Mouse (Mus musculus) limb, embryonic 13.5 days (tissue): Measurements from ENCODE around the gene Zswim9. TPM values are rescaled to one million over a fixed set of nuclear protein-coding genes. Genes with fewer than 3 reads are reported as not detected.
A peak's percentile ranks its signal among the peaks of the same experiment; 100 is the strongest.
"Not testable (repeated sequence)": the region's sequence is repeated elsewhere in the genome, so short reads cannot be mapped to it uniquely, and the experiment has no call there.

Experiments
- ATAC-seq: fragments of 200-750 bp; cut with Nextera tagmentation; 2 replicates; pipeline ENCODE4 v1.8.0; 2017; ENCODE audit warnings: low read depth, moderate number of reproducible peaks, moderate TSS enrichment; ENCODE audit not compliant: low FRiP score
- H3K27ac ChIP-seq: fragments of 300-500 bp; sonication (generic); 2 replicates; pipeline ENCODE4 v1.5.1; 2015; ENCODE audit warnings: inconsistent platforms, mild to moderate bottlenecking, moderate library complexity
- H3K27me3 ChIP-seq: fragments of 300-500 bp; sonication (generic); 2 replicates; pipeline ENCODE4 v1.6.1; 2015; ENCODE audit warnings: mild to moderate bottlenecking, inconsistent platforms
- H3K36me3 ChIP-seq: fragments of 300-500 bp; sonication (generic); 2 replicates; pipeline ENCODE4 v1.6.1; 2015; ENCODE audit warnings: inconsistent platforms, mild to moderate bottlenecking, moderate library complexity
- H3K4me1 ChIP-seq: fragments of 300-500 bp; sonication (generic); 2 replicates; pipeline ENCODE4 v1.6.1; 2015; ENCODE audit warnings: inconsistent platforms
- H3K4me2 ChIP-seq: fragments of 300-500 bp; sonication (generic); replicated peaks from 2 replicates; pipeline ENCODE4 v1.6.1; 2015; ENCODE audit warnings: inconsistent platforms, mild to moderate bottlenecking, moderate library complexity
- H3K4me3 ChIP-seq: fragments of 300-500 bp; sonication (generic); 2 replicates; pipeline ENCODE4 v1.5.1; 2015; ENCODE audit warnings: moderate library complexity, mild to moderate bottlenecking, inconsistent platforms
- H3K9ac ChIP-seq: fragments of 300-500 bp; sonication (generic); 2 replicates; pipeline ENCODE4 v1.6.1; 2015; ENCODE audit warnings: mild to moderate bottlenecking, inconsistent platforms
- H3K9me3 ChIP-seq: fragments of 300-500 bp; sonication (generic); 2 replicates; pipeline ENCODE4 v1.6.1; 2016; ENCODE audit warnings: inconsistent platforms
- WGBS: fragments of 180-500 bp; shearing (Covaris S2); methylation state at CpG from one replicate; pipeline ENCODE4 v1.1.7; 2015; 5-methylcytosine and 5-hydroxymethylcytosine counted together
- polyA plus RNA-seq: library from polyadenylated mRNA; unstranded; fragments of >200 nt; fragmentation: Nextera tagmentation; extraction: Ambion mirVana; gene quantifications from 2 replicates; pipeline ENCODE4 v1.2.1, GENCODE M21; 2015

Gene Zswim9
- polyA plus RNA-seq, 1 experiment from 2014 or later: 16.0 TPM

- no peak overlapping the region for H3K4me3 ChIP-seq
- WGBS: 94% methylated on average over 7 of the region's 7 CpGs
- no peak overlapping the region for H3K27ac ChIP-seq
- no peak overlapping the region for H3K9ac ChIP-seq
- H3K27me3 ChIP-seq: no peaks in the 10 kb centered on the region
- no peak for ATAC-seq
- H3K9me3 ChIP-seq: no peaks in the 10 kb centered on the region
- H3K4me2 ChIP-seq: no peak overlapping the region
- H3K36me3 ChIP-seq: peaks cover 100% of the 10 kb centered on the region
- H3K4me1 ChIP-seq: no peaks in the 10 kb centered on the region
Measured at GRCm38 (mm10) chr7:13295256-13295655, 16.7 kb upstream of the Zswim9 start.

DNA sequence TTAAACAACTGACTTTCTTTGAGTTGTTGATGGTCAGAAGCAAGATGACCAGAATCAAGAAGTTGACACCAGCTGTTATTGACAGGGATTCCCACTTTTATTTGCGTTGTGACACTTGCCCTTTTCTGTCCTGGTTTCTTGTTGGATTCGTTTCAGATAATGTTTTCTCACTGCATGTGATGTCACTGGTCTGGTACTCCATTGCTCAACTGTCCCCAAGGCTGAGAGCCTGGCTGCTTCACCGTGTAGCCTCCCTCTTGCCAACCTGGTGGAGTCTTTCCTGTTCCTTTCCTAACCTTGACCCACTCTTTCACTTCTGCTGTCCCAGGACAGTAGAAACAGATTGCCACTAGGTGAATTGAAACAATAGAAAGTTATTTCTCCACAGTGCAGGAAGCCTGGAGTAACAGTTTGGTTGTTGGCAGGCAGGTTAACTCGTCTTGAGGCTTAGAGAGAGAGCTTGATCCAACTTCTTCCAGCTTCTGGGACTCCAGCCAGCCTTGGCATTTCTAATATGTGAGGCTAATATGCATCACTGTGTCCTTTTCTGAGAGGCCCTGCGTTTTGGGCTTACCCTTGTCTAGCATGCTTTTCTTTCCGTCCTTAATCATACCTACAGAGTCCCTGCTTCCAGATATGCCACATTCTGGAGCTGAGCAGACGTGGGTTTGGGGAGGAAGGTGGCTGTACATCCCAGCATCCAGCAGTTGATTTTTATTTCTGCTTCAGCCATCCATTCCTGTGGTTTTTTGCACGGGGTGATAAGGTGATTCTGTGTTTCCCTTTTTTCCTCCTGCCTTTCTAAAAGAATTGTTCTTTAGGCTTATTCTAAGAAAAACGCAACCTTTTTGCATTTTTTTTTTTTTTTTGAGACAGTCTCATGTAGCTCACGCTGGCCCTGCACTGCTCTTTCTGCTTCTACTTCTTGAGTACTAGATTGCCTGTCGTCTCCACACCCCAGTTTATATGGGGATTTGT, 15.6 kb upstream of the Zswim9 start:
- Histone ChIP-seq H3K9me3 (no peaks in the 10 kb centered on the region), H3K9ac (no peak overlapping the region), H3K4me1 (no peaks in the 10 kb centered on the region), H3K4me3 (no peak overlapping the region), H3K36me3 (peaks cover 100% of the 10 kb centered on the region), H3K27ac (no peak overlapping the region), H3K4me2 (no peak overlapping the region), H3K27me3 (no peaks in the 10 kb centered on the region)
- no peak for ATAC-seq
- WGBS: 88% methylated on average over 11 of the region's 11 CpGs

DNA sequence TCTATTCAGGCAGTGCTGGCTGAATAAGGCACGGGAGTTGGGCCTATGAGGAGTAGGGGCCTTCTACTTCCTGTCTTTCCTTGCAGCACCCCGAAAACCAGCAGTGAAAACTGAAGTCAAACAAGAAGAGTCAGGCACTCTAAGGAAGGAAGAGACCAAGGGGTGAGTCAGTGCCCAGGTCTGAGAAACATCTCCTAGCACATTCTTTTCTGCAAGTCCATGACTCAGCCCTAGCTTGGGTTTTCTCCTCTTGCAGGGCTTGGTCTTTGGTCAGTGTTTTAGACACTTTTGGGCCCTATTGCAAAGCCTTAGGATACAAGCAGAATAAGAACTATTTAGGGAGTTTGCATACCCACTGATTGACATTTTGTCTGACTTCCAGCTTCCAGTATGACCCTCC, 12.8 kb upstream of the Zswim9 start:
- Histone ChIP-seq H3K4me1 (no peaks in the 10 kb centered on the region), H3K4me2 (no peak overlapping the region), H3K27me3 (no peaks in the 10 kb centered on the region), H3K36me3 (peaks cover 92% of the 10 kb centered on the region), H3K9ac (no peak overlapping the region), H3K4me3 (no peak overlapping the region), H3K9me3 (no peaks in the 10 kb centered on the region), H3K27ac (no peak overlapping the region)
- ATAC-seq: no peak
- WGBS: 93% methylated on average over 2 of the region's 2 CpGs

DNA sequence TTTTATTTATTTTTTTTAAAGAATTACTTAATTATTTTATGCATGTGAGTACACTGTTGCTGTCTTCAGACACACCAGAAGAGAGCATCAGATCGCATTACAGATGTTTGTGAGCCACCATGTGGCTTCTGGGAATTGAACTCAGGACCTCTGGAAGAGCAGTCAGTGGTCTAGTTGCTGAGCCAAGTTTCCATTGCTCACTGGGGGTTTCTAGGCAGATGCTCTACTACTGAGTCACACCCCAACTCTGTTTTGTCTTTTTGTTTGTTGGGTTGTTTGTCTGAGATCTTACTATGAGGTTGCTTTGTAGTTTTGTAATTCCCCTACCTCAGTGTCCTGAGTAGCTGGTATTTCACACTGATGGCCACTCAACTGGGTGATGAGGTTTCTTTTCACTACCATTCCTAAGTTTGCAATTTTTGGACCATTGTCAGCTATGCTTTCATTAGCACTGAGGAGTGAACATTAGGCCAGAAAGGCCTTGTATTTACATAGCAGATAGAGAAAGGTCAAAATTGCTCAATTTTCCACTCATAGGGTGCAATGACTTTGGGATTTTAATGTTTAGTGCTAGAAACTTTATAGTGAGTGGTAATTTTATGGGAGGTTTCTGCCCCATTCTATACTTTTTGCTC, 11.6 kb upstream of the Zswim9 start:
- 92% methylated on average over 1 of the region's 1 CpGs for WGBS
- no peaks in the 10 kb centered on the region for H3K9me3 ChIP-seq

GRCm38 (mm10) chr7:13288621-13289020, 10.1 kb upstream of the Zswim9 start:
- no peaks in the 10 kb centered on the region for H3K4me1 ChIP-seq
- no peaks in the 10 kb centered on the region for H3K27me3 ChIP-seq
- H3K27ac ChIP-seq: no peak overlapping the region
- no peak for ATAC-seq
- H3K9me3 ChIP-seq: no peaks in the 10 kb centered on the region
- WGBS: 50% methylated on average over 5 of the region's 5 CpGs
- H3K4me2 ChIP-seq: no peak overlapping the region
- peaks cover 89% of the 10 kb centered on the region for H3K36me3 ChIP-seq
- no peak overlapping the region for H3K9ac ChIP-seq
- no peak overlapping the region for H3K4me3 ChIP-seq

More for the DNA sequence above, 11.6 kb upstream of the Zswim9 start:
- no peak for ATAC-seq
- no peak overlapping the region for H3K4me2 ChIP-seq
- H3K27me3 ChIP-seq: no peaks in the 10 kb centered on the region
- no peaks in the 10 kb centered on the region for H3K4me1 ChIP-seq
- H3K4me3 ChIP-seq: no peak overlapping the region
- H3K27ac ChIP-seq: no peak overlapping the region
- H3K9ac ChIP-seq: no peak overlapping the region
- peaks cover 91% of the 10 kb centered on the region for H3K36me3 ChIP-seq

GRCm38 (mm10) chr7:13278957-13279356, 436 bp upstream of the Zswim9 start:
- H3K4me1 ChIP-seq, H3K9me3 ChIP-seq, H3K27me3 ChIP-seq, H3K27ac ChIP-seq: not testable (repeated sequence)
- peak overlapping the region; percentile 82 for H3K4me2 ChIP-seq
- under 1% methylated on average over 19 of the region's 29 CpGs for WGBS
- peaks cover 63% of the 10 kb centered on the region for H3K36me3 ChIP-seq
- peak; percentile 62 for ATAC-seq
- H3K9ac ChIP-seq: peak overlapping the region; percentile 81
- H3K4me3 ChIP-seq: peak overlapping the region; percentile 65

GRCm38 (mm10) chr7:13277833-13278232, 688 bp downstream of the Zswim9 start:
- ATAC-seq: no peak
- H3K27ac ChIP-seq: no peak overlapping the region

GRCm38 (mm10) chr7:13277081-13277480, 1.4 kb downstream of the Zswim9 start, which contains the start of gene Lig1:
Lig1 (plus strand) TSS chr7:13277283.
- ATAC-seq: no peak
- WGBS: 98% methylated on average over 16 of the region's 16 CpGs
- Histone ChIP-seq H3K9me3 (0 out of 2 replicates have a peak, but pooled peaks cover 7% of the 10 kb centered on the region), H3K27me3 (no peaks in the 10 kb centered on the region), H3K36me3 (peaks cover 58% of the 10 kb centered on the region), H3K27ac (0 out of 2 replicates have a peak within 1 kb of the TSS, but pooled peaks have one; percentile 82), H3K9ac (peak within 1 kb of the TSS; percentile 81), H3K4me1 (peaks cover 5% of the 10 kb centered on the region; the same call in 1 of the 2 replicates), H3K4me2 (peak within 1 kb of the TSS; percentile 82), H3K4me3 (peak within 1 kb of the TSS; percentile 65)

More at GRCm38 (mm10) chr7:13277833-13278232, 688 bp downstream of the Zswim9 start:
- peak overlapping the region; percentile 82 for H3K4me2 ChIP-seq
- WGBS: 32% methylated on average over 2 of the region's 2 CpGs
- peak overlapping the region; percentile 65 for H3K4me3 ChIP-seq
- peaks cover 65% of the 10 kb centered on the region for H3K36me3 ChIP-seq
- no peaks in the 10 kb centered on the region for H3K27me3 ChIP-seq
- H3K4me1 ChIP-seq: peaks cover 5% of the 10 kb centered on the region; the same call in 1 of the 2 replicates
- H3K9me3 ChIP-seq: 0 out of 2 replicates have a peak, but pooled peaks cover 7% of the 10 kb centered on the region
- peak overlapping the region; percentile 81 for H3K9ac ChIP-seq

DNA sequence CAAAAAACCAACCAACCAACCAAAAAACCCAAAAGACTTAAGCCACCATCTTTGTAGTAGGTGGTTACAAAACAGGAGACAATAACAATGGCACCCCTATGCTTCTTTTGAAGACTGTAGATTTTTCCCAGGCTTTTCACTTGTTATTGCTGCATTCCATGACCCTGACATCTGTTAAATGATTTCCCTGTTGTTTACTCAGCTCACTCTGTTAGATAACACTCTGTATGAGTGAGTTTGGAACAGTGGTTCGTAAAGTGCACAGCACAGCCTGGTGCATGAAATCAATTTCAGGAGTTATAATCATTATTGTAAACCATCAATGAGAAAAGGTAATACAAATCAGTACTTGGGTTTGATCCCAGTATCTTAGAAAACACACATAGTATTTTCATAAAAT, 6.8 kb downstream of the Zswim9 start:
- H3K4me1 ChIP-seq: no peaks in the 10 kb centered on the region
- H3K9me3 ChIP-seq: 0 out of 2 replicates have a peak, but pooled peaks cover 4% of the 10 kb centered on the region
- no peaks in the 10 kb centered on the region for H3K27me3 ChIP-seq
- H3K4me2 ChIP-seq: no peak overlapping the region
- WGBS: 89% methylated on average over 1 of the region's 1 CpGs
- H3K36me3 ChIP-seq: peaks cover 40% of the 10 kb centered on the region
- ATAC-seq: no peak
- no peak overlapping the region for H3K9ac ChIP-seq
- no peak overlapping the region for H3K27ac ChIP-seq
- no peak overlapping the region for H3K4me3 ChIP-seq

- WGBS: 80% methylated on average over 11 of the region's 11 CpGs
Measured at GRCm38 (mm10) chr7:13269394-13269793, 9.1 kb downstream of the Zswim9 start.

DNA sequence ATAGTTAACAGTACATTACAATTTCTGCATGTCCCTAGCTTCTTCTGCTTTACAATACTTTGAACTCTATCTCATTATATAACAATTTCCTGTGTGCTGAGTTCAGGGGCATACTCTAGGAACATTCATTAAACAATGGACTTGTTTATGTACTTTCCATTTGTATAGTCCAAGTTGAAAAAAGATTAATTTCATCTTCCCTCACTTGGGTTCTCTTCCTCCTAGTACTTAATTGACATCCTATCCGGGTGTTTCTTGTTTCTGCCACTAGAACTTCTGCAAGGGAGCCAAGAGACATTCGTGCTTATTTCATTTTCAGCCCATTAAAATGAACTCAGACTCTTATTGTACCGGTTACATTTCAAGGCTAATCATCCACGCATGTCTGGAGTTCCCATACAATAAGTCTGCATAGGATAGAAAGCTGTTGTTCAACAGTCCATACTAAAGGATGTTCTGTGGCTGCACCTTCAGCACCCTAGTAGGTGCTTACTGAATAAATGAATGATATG, 9.7 kb downstream of the Zswim9 start:
- peaks cover 12% of the 10 kb centered on the region for H3K36me3 ChIP-seq
- H3K27me3 ChIP-seq: no peaks in the 10 kb centered on the region
- H3K4me2 ChIP-seq: no peak overlapping the region
- WGBS: 88% methylated on average over 4 of the region's 4 CpGs
- H3K27ac ChIP-seq: no peak overlapping the region
- no peak overlapping the region for H3K4me3 ChIP-seq
- no peaks in the 10 kb centered on the region for H3K9me3 ChIP-seq
- no peaks in the 10 kb centered on the region for H3K4me1 ChIP-seq
- no peak for ATAC-seq
- no peak overlapping the region for H3K9ac ChIP-seq

More at GRCm38 (mm10) chr7:13269394-13269793, 9.1 kb downstream of the Zswim9 start:
- Histone ChIP-seq H3K9me3 (no peaks in the 10 kb centered on the region), H3K9ac (no peak overlapping the region), H3K27ac (no peak overlapping the region), H3K4me1 (no peaks in the 10 kb centered on the region), H3K36me3 (peaks cover 17% of the 10 kb centered on the region), H3K4me3 (no peak overlapping the region), H3K4me2 (no peak overlapping the region), H3K27me3 (no peaks in the 10 kb centered on the region)
- ATAC-seq: no peak; the same call in 1 of the 2 replicates

- Histone ChIP-seq H3K27ac (no peak overlapping the region), H3K9me3 (no peaks in the 10 kb centered on the region), H3K36me3 (peaks cover 12% of the 10 kb centered on the region), H3K9ac (no peak overlapping the region), H3K4me1 (no peaks in the 10 kb centered on the region), H3K4me3 (no peak overlapping the region), H3K27me3 (no peaks in the 10 kb centered on the region), H3K4me2 (no peak overlapping the region)
- 75% methylated on average over 2 of the region's 2 CpGs for WGBS
- ATAC-seq: no peak
Measured at GRCm38 (mm10) chr7:13264396-13264795, 14.1 kb downstream of the Zswim9 start.
